Mouse (Mus musculus) T-cell, adult 66 days (primary cell): Measurements from ENCODE around the gene Erich6b. TPM values are rescaled to one million over a fixed set of nuclear protein-coding genes. Genes with fewer than 3 reads are reported as not detected.

Experiments
- total RNA-seq, 2 experiments: library from RNA; stranded (reverse); gene quantifications; 3 replicates in 1 of 2; 4 replicates in 1 of 2; pipeline ENCODE4 v1.2.4; 2023

Erich6b gene
- total RNA-seq: not detected

GRCm38 (mm10) chr14:75642080-75642479 is at the start of gene Erich6b:
Gene Erich6b, plus strand, starts transcription at chr14:75642259.

GRCm38 (mm10) chr14:75592978-75593377 is 49.1 kb upstream of the Erich6b start, which contains the start of gene Spert:
Gene Spert, minus strand, starts transcription at chr14:75593116.

Other genes starting within 250 kb of the Erich6b start
- under 1 TPM; 0.82 to 0.98 TPM for gene Siah3, start 186.3 kb upstream of the Erich6b start, total RNA-seq
- gene Spert, start 49.1 kb upstream of the Erich6b start, total RNA-seq: not detected
- gene Cog3, start 112.3 kb downstream of the Erich6b start, total RNA-seq: 10 to 100 TPM; 37.6 to 37.8 TPM
- 10 to 100 TPM; 54.8 to 58.9 TPM for gene Slc25a30, start 144.8 kb downstream of the Erich6b start, total RNA-seq
- 1,000 to 10,000 TPM; 9,181 to 9,786 TPM for gene Tpt1, start 202.8 kb downstream of the Erich6b start, total RNA-seq